Mouse (Mus musculus): ENCODE results near the gene Bglap2. TPM values are rescaled to one million over a fixed set of nuclear protein-coding genes. Genes with fewer than 3 reads are reported as not detected.
"Not testable (repeated sequence)": the region's sequence is repeated elsewhere in the genome, so short reads cannot be mapped to it uniquely, and the experiment has no call there.

The Bglap2 gene
- polyA plus RNA-seq, 1 experiment, result 1.2 TPM

DNA sequence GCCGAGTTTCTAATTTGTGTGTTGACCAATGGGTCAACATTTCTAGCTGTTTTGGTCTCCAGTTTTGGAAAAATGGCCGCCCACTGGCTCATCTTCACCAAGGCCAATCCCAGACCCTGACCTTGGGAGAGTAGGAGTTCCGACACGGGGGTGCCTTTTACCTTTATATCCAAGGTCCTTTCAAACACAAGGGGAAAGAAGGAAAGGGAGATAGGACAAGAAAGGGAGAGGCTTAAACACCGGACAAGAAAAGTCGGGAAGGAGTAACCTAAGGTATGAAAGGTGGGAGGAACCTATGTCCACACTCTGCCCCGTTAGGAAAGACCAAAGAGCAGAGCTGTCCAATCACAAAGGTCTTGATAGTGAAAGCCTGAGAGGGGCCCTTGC is 32.1 kb upstream of the Bglap2 start:
- DNase-seq (ENCODE audit: low read depth), result no peak
- no peak for TF ChIP-seq POLR2A (IDR thresholded peaks at IDR 0.05; ENCODE audit: borderline replicate concordance, extremely low read depth, insufficient read depth, insufficient read length, poor library complexity, severe bottlenecking)
- no peak for TF ChIP-seq CTCF (IDR thresholded peaks at IDR 0.05; ENCODE audit: borderline replicate concordance, extremely low read depth, insufficient read depth, insufficient read length)

DNA sequence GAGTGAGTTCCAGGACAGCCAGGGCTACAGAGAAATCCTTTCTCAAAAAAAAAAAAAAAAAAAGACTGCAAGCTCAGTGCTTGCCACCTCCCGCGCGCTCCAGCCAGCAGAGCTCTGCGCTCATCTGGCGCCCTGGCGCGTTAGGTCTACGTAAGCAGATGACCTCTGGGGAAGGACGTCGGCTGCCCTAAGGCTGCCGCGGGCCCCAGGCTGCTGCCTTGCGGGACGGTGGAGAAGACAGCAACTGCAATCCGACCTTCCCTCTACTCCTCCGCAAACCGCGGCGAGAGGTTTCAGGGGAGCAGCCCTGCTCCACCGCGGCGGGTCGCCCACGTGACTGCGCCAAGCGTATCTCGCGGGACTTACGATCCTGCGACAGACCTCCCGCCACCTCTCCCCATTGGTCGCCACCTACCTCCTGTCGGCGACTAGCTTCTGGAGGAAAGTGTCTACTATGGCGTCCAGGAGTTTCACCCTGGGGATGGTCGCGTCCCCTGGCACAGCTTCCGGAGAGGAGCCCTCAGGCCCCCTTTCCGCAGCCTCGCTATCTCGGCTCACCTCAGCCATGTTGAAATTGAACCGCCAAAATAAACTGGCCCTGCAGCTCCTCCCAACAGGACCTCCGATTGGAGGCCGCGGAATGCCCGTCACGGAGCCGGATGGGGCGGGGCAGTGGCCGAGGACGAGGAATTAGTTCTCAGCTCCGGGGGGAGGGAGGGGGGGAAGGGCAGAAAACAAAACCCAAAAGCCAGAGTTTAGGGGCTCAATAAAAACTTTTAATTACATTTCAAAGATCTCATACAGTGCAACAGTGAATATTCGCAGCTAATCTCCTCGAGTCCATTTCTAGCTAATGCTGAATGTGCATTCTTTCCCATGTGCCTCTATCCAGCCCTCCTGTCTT is 31.5 kb upstream of the Bglap2 start, which contains the start of gene Pmf1:
Pmf1 (minus strand) TSS at position 591 of the 904 bp plus-strand sequence.
- DNase-seq (ENCODE audit: low read depth), result peak; percentile 96
- TF ChIP-seq POLR2A (IDR thresholded peaks at IDR 0.05; ENCODE audit: borderline replicate concordance, extremely low read depth, insufficient read depth, insufficient read length, poor library complexity, severe bottlenecking), result peak; percentile 73; the same call in 1 of the 2 replicates
- no peak for TF ChIP-seq CTCF (IDR thresholded peaks at IDR 0.05; ENCODE audit: borderline replicate concordance, extremely low read depth, insufficient read depth, insufficient read length)

DNA sequence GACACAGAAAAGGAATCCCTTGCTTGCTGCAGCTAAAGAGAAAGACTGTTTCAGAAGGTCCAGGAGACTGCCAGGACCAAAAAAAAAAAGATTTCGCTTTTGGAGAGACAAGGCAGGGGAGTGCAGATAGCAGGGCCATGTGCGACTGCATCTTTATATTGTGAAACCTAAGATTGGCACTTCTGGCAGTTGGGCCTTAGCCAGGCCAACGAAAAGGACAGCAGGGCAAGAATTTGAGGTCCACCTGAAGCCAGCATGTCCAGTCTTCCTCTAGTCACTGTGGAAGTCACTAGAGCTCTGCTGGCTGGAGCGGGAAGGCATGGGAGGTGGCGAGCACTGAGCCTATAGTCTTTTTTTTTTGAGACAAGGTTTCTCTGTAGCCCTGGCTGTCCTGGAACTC is 30.5 kb upstream of the Bglap2 start:
- DNase-seq (ENCODE audit: low read depth), result no peak
- TF ChIP-seq CTCF (IDR thresholded peaks at IDR 0.05; ENCODE audit: borderline replicate concordance, extremely low read depth, insufficient read depth, insufficient read length), result no peak
- TF ChIP-seq POLR2A (IDR thresholded peaks at IDR 0.05; ENCODE audit: borderline replicate concordance, extremely low read depth, insufficient read depth, insufficient read length, poor library complexity, severe bottlenecking), result no peak

DNA sequence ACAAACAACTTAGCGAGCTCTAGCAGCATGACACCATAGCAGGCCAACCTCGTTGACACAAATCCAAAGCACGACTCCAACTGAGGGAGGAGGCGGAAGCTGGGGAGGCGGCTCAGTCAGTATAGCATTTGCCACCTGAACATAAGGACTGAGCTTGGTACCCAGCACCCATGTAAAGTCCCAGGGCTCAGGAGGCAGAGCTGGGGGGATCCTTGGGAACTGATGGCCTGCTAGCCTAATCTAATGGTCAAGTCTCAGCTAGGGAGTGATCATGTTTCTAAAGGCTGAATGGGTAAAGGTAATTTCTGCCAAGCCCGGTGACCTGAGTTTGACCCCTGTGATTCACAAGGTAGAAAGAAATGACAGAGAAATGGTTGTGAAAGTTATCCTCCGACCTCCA is 29.0 kb upstream of the Bglap2 start:
- TF ChIP-seq CTCF (IDR thresholded peaks at IDR 0.05; ENCODE audit: borderline replicate concordance, extremely low read depth, insufficient read depth, insufficient read length) (no peak), POLR2A (IDR thresholded peaks at IDR 0.05; ENCODE audit: borderline replicate concordance, extremely low read depth, insufficient read depth, insufficient read length, poor library complexity, severe bottlenecking) (no peak)

DNA sequence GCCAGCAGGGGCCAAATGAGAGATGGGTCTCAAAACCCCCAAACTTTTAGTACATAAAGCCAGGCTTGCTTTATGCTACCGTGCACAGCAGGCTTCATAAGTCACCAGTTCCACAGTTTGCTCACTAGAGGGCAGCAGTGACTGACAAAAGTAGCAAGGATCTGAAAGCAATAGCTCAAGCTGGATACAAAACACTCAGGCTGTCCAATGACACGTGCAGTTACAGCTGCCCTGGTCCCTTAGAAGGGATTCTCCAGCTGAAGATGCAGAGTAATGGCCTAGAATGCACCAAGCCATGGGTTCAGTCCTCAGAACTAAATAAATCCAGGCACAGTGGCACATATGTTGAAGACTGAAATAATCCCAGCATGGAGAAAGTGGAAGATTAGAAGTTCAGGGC is 28.6 kb upstream of the Bglap2 start:
- DNase-seq (ENCODE audit: low read depth), result peak; percentile 95
- TF ChIP-seq POLR2A (IDR thresholded peaks at IDR 0.05; ENCODE audit: borderline replicate concordance, extremely low read depth, insufficient read depth, insufficient read length, poor library complexity, severe bottlenecking) (no peak), CTCF (IDR thresholded peaks at IDR 0.05; ENCODE audit: borderline replicate concordance, extremely low read depth, insufficient read depth, insufficient read length) (peak; percentile 86; the same call in 1 of the 2 replicates)

More for the DNA sequence above, 29.0 kb upstream of the Bglap2 start:
- DNase-seq (ENCODE audit: low read depth), result no peak

DNA sequence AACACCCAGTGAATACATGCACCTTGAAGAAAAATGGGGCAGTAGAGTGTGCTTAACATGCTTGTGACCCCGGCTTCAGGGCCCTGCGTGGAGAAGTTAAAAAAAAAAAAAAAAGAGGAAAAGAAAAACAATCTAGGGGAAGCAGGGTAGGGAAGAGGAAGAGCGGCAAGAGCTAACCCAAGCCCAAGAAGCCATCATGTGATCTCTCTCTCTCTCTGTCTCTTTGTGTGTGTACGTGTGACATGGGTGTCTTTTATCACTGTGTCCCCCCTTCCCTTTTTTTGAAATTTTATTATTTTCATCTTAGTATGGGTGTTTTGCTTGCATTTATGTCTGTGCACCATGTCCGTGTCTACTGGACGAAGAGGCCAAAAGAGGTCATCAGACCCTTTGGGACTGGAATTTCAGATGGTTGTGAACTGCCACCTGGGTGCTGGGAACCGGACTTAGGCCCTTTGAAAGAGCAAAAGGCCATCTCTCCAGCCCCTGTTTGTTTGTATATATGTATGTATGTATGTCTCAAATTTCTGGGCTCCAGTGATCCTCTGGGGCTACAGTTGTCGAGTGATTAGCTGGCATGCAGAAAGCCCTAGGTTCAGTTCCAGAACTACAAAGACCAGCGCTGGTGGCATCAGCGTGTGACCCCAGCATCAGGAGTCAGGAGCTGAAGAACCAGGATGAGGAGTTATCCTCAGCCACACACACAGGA is 25.2 kb upstream of the Bglap2 start:
- no peak for DNase-seq (ENCODE audit: low read depth)
- TF ChIP-seq POLR2A (IDR thresholded peaks at IDR 0.05; ENCODE audit: borderline replicate concordance, extremely low read depth, insufficient read depth, insufficient read length, poor library complexity, severe bottlenecking), result no peak
- no peak for TF ChIP-seq CTCF (IDR thresholded peaks at IDR 0.05; ENCODE audit: borderline replicate concordance, extremely low read depth, insufficient read depth, insufficient read length)

DNA sequence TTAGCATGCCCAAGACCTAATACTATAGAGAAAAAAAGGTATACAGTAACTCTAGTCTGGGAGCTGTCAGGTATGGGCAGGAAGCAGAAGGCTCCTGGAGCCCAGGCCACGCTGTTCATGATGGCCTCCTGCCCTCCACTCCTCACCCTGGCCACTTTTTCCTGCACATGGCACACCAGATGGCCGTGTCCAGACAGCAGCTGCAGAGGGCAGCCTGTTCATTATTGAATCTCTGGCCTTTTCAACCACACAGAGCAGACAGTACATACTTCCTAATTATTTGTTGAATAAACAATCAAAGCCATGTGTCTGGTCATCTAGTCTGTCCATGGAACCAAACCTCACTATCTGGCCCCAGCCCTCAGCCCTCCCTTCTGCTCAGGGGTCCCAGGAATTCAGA is 20.2 kb upstream of the Bglap2 start:
- TF ChIP-seq POLR2A (IDR thresholded peaks at IDR 0.05; ENCODE audit: borderline replicate concordance, extremely low read depth, insufficient read depth, insufficient read length, poor library complexity, severe bottlenecking) (no peak), CTCF (IDR thresholded peaks at IDR 0.05; ENCODE audit: borderline replicate concordance, extremely low read depth, insufficient read depth, insufficient read length) (no peak)
- no peak for DNase-seq (ENCODE audit: low read depth)

DNA sequence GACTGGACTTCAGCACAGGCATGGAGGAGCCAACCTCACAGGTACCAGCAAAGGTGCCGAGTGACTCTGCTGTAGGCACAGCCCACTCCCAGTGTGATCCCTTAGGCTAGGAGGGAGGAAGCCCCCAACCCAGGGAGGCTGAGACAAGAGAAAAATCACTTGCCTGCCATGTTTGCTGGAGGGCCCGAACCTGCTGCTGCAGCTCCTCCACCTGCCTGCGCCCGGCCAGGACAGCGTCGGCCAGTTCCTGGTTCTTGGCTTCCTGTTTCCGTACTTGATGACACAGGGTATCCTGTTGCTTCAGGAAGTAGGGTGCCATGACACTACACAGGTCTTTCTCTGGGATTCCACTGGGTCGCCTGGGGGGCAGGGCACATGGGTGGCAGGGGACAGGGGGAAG is 17.2 kb upstream of the Bglap2 start:
- no peak for DNase-seq (ENCODE audit: low read depth)
- TF ChIP-seq POLR2A (IDR thresholded peaks at IDR 0.05; ENCODE audit: borderline replicate concordance, extremely low read depth, insufficient read depth, insufficient read length, poor library complexity, severe bottlenecking), result no peak
- TF ChIP-seq CTCF (IDR thresholded peaks at IDR 0.05; ENCODE audit: borderline replicate concordance, extremely low read depth, insufficient read depth, insufficient read length), result no peak

DNA sequence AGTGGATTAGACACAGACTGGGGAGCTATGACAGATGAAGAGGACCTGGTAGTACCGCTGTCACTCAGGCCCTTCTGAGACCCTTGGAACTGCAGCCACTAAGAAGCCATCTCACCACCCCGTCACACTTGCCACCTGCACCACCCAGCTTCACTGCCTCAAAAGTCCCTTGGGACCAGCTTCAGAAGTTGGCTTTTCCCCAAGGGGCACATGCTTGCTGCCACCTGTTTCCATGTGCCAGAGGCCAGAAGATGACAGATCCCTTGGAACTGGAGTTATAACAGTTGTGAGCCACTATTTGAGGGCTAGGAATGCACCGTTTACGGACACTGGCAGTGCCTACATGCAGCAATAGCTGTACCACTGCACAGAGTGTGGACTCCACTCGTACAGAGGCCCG is 16.8 kb upstream of the Bglap2 start:
- TF ChIP-seq CTCF (IDR thresholded peaks at IDR 0.05; ENCODE audit: borderline replicate concordance, extremely low read depth, insufficient read depth, insufficient read length) (no peak), POLR2A (IDR thresholded peaks at IDR 0.05; ENCODE audit: borderline replicate concordance, extremely low read depth, insufficient read depth, insufficient read length, poor library complexity, severe bottlenecking) (no peak)
- no peak for DNase-seq (ENCODE audit: low read depth)

DNA sequence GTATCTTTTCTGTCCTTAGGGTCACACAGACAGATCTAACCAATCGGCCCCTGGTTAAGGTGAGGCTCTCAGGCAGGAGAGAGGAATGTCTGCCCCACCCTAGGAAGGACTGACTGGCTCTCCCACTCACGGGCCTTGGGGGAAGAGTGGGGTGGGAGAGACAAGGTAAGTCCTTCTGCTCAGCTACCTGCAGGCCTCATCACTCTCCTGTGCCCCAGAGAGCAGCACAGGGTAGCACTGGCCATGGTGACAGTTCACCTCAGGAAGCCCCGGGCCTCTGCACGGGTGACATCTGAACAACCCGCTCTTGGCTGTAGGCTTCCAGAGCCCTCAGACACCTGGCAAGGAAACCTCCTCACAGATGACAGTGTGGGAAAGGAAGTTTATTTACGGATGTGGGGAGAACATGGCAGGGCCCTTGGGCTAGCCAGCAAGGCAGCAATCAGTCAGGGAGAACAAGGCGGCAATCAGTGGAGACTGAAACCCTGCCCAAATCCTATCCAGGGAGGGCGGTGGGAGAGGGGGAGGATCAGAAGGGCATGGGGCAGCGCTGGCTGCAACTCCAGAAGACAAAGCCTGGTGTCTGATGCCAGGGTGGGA is 15.4 kb upstream of the Bglap2 start:
- no peak for TF ChIP-seq CTCF (IDR thresholded peaks at IDR 0.05; ENCODE audit: borderline replicate concordance, extremely low read depth, insufficient read depth, insufficient read length)
- TF ChIP-seq POLR2A (IDR thresholded peaks at IDR 0.05; ENCODE audit: borderline replicate concordance, extremely low read depth, insufficient read depth, insufficient read length, poor library complexity, severe bottlenecking), result no peak
- no peak for DNase-seq (ENCODE audit: low read depth)

DNA sequence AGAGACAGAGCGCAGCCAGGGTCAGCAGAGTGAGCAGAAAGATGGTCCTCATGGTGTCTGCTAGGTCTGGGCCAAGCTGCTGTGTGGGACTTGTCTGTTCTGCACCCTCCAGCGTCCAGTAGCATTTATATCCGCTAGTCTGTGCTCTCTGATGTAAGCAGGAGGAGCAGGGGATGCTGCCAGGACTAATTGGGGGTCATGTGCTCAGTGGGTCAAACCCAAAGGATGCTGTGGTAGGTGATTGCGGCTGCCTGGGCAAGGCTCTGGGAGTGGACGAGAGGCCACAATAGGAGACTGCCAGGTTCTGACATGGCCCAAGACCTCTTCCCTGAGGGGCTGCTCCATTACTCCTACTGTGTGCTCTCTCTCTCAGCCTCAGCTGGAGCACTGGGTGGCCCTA is 5.9 kb upstream of the Bglap2 start, which contains the start of gene Bglap:
Bglap (minus strand) TSS at position 101 of the 400 bp plus-strand sequence.
- DNase-seq (ENCODE audit: low read depth), result no peak
- TF ChIP-seq POLR2A (IDR thresholded peaks at IDR 0.05; ENCODE audit: borderline replicate concordance, extremely low read depth, insufficient read depth, insufficient read length, poor library complexity, severe bottlenecking), result no peak
- TF ChIP-seq CTCF (IDR thresholded peaks at IDR 0.05; ENCODE audit: borderline replicate concordance, extremely low read depth, insufficient read depth, insufficient read length), result no peak

DNA sequence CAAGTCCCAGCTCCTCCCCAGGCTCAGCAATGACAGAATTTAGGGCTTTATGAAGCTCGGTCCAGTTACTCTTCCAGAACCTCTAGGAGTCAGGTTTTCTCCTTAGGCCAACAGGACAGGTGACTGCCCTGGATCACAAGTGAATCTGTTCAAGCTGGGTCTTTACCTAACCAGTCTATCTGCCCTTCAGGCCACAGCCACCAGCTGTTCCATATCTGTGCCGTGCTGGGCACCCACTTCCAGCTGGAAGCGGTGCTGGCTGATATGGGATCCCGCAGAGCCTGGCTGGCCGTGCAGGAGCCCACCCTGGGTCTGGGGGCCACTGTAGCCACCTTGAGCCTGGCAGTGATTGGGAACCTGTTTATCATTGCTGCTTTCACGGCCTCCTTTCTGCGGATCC is 3.9 kb upstream of the Bglap2 start:
- not testable (repeated sequence) for DNase-seq (ENCODE audit: low read depth)

DNA sequence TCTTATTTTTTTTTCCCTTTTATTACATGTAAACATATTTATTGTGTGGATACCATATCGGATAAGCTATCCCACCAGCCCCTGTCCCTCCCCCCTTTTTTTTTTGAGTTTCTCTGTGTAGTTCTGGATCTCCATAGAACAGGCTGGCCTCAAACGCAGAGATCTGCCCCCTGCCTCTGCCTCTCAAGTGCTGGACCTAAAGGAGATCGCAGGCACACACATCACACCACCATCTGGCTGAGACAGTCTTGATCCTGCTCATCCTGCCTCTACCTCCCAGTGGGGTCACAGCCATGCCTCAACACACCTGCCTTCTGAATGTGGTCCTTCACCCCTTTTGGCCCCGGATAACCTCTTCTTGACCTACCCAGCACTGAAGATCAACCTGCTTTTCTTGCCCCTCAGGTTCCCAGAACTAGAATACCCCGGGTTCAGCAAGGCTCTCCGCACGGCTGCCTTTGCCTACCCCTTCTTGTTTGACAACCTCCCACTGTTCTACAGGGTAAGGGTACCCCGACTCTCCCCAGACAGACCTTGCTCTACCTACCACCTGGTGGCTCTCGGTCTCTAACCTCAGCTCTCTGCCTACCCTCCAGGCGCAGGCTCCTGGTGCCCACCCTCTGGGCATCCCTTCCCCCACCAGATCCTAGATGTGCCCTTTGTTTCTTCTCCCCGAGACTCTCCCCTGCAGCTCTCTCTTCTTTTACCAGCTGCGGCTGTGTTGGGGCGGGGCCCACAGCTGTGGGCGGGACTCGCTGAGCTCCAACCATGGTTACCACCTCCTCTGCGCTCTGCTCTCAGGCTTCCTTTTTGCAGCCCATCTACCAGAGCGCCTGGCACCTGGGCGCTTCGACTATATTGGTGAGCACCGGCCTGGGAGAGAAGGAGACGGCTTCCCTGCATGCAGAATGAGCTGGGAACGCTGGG is 3.2 kb upstream of the Bglap2 start:
- DNase-seq (ENCODE audit: low read depth), result peak; percentile 85

DNA sequence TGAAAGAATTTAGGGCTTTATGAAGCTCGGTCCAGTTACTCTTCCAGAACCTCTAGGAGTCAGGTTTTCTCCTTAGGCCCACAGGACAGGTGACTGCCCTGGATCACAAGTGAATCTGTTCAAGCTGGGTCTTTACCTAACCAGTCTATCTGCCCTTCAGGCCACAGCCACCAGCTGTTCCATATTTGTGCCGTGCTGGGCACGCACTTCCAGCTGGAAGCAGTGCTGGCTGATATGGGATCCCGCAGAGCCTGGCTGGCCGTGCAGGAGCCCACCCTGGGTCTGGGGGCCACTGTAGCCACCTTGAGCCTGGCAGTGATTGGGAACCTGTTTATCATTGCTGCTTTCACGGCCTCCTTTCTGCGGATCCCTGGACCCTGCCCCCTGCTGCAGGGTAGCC is 1.9 kb downstream of the Bglap2 start:
- not testable (repeated sequence) for DNase-seq (ENCODE audit: low read depth)
